Mouse (Mus musculus) gastrocnemius, adult 2 months (tissue): ENCODE results near the gene Ptprf. TPM values are rescaled to one million over a fixed set of nuclear protein-coding genes. Genes with fewer than 3 reads are reported as not detected.

Source experiments
- DNase-seq: peaks from one replicate; pipeline ENCODE4 v3.0.0; 2022
- H3K27ac ChIP-seq: fragments of 200-600 bp; 2 replicates; pipeline ENCODE4 v1.8.1; 2022; ENCODE audit warnings: mild to moderate bottlenecking
- H3K4me3 ChIP-seq: fragments of 200-600 bp; 2 replicates; pipeline ENCODE4 v1.8.1; 2022; ENCODE audit warnings: mild to moderate bottlenecking, moderate library complexity
- CTCF ChIP-seq: fragments of 200-600 bp; IDR thresholded peaks from 2 replicates; pipeline ENCODE4 v1.8.1; 2022; ENCODE audit warnings: antibody characterized with exemption, mild to moderate bottlenecking, moderate library complexity
- intact Hi-C: fragments of 180-260 bp; cut with DNase I; formaldehyde crosslinking; loops from one replicate; pipeline ENCODE4 v1.15.1; 2025
- long read RNA-seq, 2 experiments: library from polyadenylated mRNA; stranded (forward); transcript quantifications; one replicate each; pipeline ENCODE4 v2.0.0; 2021
- total RNA-seq, 2 experiments: library from RNA; stranded (reverse); gene quantifications; 2 replicates each; pipeline ENCODE4 v1.2.3; 2021

The Ptprf gene
- total RNA-seq: 1 to 10 TPM; 1.5 to 2.5 TPM
- long read RNA-seq, experiment 1, full-length matches to known transcripts: 1 of 7 reads
- long read RNA-seq, experiment 1, partial matches to known transcripts: 2 of 7 reads
- long read RNA-seq, experiment 1, other reads (novel, unspliced or antisense): 4 of 7 reads
- long read RNA-seq, experiment 2, partial matches to known transcripts: 1 of 1 reads
- long read RNA-seq, experiment 2, other reads (novel, unspliced or antisense): 0 of 1 reads

- Histone ChIP-seq H3K27ac (peak within 1 kb of the TSS; percentile 68), H3K4me3 (peak within 1 kb of the TSS; percentile 81)
- TF ChIP-seq CTCF: no peak
- intact Hi-C loops: loop anchor here (10.0 kb wide), 2 partner anchors 366 to 466 kb away; partner anchors contain the start of gene Artn
- peak; percentile 80 for DNase-seq
These were observed at the start of gene Ptprf for GRCm38 (mm10) chr4:118291231-118291630. Gene Ptprf (minus strand): TSS chr4:118291405.

GRCm38 (mm10) chr4:118336658-118337057 is 45.5 kb upstream of the Ptprf start:
- intact Hi-C loops: no loop called here
- no peak overlapping the region for H3K27ac ChIP-seq
- peak; percentile 48 for TF ChIP-seq CTCF
- peak; percentile 45 for DNase-seq
- H3K4me3 ChIP-seq: no peak overlapping the region

DNA sequence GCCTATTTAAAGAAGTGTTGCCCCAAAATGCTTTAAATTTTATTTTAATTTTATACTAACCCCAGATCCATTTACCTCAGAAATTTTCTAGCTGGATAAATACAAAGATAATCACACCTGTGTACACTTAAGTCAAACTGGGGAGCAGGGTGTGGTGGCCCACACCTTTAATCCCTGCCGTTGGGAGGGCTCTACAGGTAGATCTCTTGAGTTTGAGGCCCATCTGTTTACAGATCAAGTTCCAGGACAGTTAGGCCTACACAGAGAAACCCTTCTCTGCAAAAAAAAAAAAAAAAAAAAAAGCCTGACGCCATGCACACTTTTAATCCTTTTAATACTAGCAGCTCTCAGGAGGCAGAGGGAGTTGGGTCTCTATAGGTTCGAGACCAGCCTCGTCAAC is 44.8 kb upstream of the Ptprf start:
- no peak for TF ChIP-seq CTCF
- H3K27ac ChIP-seq: no peak overlapping the region
- intact Hi-C loops: no loop called here
- H3K4me3 ChIP-seq: no peak overlapping the region
- DNase-seq: no peak

GRCm38 (mm10) chr4:118331777-118332176 is 40.6 kb upstream of the Ptprf start:
- intact Hi-C loops: no loop called here
- H3K4me3 ChIP-seq: no peak overlapping the region
- DNase-seq: no peak
- no peak overlapping the region for H3K27ac ChIP-seq
- no peak for TF ChIP-seq CTCF

DNA sequence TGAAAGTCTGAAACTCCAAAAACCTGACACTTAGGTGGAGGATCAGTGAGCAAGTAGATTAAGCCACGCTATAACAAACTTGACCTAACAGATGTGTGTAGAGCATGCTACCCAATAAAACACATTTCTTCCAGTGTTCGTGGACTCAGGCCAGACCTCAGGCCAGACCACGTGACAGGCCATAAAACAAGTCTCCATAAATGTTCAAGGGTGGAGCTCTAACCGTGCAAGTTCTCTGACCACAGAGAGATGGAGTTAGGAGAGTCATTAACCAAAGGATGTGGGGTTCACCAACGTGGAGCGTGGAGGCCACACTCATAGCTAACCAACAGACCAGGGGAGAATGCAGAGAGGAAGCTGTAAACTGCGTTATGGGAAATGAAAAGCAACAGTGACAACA is 35.3 kb upstream of the Ptprf start:
- DNase-seq: no peak
- no peak for TF ChIP-seq CTCF
- H3K27ac ChIP-seq: no peak overlapping the region
- H3K4me3 ChIP-seq: no peak overlapping the region
- intact Hi-C loops: no loop called here

- no peak for DNase-seq
- TF ChIP-seq CTCF: no peak
- no peak overlapping the region for H3K4me3 ChIP-seq
- no peak overlapping the region for H3K27ac ChIP-seq
- intact Hi-C loops: no loop called here
These were observed 29.4 kb upstream of the Ptprf start for GRCm38 (mm10) chr4:118320636-118321035.

DNA sequence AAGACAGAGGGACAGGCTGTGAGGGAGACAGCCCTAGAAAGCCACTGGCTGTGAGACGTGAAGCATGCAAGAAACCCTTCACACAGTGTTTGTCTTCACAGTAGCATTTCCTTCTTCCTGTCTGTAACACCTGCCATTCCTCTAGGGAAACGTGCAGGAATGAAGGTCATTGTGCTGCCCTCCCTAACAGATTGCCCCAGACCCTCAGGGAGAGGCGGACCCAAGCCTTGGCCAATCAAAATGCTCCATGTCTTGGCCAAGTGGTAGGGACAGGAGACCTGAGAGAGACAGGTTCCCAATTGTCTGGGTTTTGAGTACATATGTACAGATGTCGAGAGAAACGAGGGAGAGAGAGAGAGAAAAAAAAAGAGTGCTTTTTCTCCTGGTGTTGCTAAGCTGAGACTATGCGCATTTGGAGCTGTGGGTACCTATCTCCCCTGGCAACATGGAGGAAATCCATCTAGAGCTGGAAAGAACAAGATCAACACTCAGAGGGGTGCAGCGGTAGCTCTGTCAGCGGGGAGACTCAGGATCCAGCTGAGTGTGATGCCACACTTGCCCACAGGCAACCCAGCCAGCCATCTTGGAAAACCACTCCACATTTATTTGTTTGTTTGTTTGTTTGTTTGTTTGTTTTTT is 28.6 kb upstream of the Ptprf start:
- Histone ChIP-seq H3K4me3 (no peak overlapping the region), H3K27ac (no peak overlapping the region)
- no peak for TF ChIP-seq CTCF
- intact Hi-C loops: no loop called here
- no peak for DNase-seq

DNA sequence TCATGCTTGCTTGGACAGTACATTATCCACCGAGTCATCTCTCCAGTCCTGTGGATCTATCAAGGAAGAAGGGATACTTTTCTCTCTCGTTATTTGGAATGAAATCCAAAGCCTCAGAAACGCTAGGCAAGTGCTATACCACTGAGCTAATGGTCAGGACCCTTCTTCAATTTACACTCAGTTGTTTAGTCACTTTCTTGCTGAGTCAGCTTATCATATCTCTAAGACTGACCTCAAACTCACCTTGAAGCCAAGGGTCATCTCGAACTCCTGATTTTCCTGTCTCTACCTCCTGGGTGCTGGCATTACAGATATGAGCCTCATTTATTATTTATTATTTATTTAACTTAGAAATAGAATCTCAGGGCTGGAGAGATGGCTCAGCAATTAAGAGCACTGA is 25.5 kb upstream of the Ptprf start:
- Histone ChIP-seq H3K27ac (no peak overlapping the region), H3K4me3 (no peak overlapping the region)
- TF ChIP-seq CTCF: no peak
- intact Hi-C loops: no loop called here
- no peak for DNase-seq

DNA sequence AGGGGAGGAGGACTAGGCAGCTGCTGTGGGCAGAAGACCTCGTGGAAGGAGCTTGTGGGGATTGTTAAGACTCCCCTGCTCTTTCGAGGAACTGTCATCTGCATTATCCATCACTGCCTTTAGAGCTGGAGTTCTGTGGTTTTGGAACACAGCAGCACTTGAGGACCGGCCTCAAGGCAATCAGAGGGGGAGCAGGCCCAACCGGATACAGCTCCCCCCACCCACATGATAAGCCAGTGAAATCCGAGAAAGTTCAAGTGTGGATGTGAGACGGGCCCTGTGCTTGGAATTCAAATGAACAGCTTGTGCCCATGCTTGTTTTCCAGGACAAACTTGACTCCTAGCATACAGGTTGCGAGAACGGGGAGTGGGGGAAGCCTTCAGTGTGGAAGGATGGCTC is 24.1 kb upstream of the Ptprf start:
- Histone ChIP-seq H3K4me3 (no peak overlapping the region), H3K27ac (no peak overlapping the region)
- TF ChIP-seq CTCF: no peak
- no peak for DNase-seq
- intact Hi-C loops: no loop called here

GRCm38 (mm10) chr4:118310461-118310860 is 19.3 kb upstream of the Ptprf start:
- TF ChIP-seq CTCF: no peak
- intact Hi-C loops: no loop called here
- DNase-seq: no peak
- H3K4me3 ChIP-seq: no peak overlapping the region
- H3K27ac ChIP-seq: no peak overlapping the region

GRCm38 (mm10) chr4:118307533-118308263 is 16.5 kb upstream of the Ptprf start:
- intact Hi-C loops: no loop called here
- no peak for DNase-seq
- Histone ChIP-seq H3K27ac (no peak overlapping the region), H3K4me3 (no peak overlapping the region)
- TF ChIP-seq CTCF: no peak

DNA sequence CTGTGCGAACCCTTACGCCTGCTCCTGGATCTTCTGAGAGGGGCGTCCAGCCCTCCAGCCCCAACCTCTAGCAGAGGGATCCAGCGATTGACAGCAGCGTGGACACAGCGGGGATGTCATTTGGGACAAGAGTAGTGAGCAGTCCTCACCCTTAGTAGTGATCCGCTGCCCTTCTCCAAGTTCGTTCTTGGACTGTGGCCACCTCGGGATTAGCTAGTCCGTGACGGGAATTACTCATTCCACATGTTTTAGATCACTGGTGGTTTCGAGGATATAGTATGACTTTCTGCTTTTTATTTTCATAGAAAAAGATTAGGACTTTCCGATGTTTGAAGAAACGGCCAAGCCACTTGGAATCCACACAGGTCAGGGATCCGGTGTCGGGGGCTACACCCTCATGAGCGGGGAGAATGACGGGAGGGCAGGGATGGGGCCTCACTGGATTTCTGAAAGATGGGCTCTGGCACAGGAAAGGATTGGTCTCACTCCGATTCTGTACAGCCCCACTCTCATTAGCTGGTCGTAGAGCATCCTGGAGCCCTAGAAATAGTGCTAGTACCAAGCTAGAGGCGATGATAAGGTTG is 15.0 kb upstream of the Ptprf start:
- intact Hi-C loops: no loop called here
- H3K27ac ChIP-seq: no peak overlapping the region
- no peak overlapping the region for H3K4me3 ChIP-seq
- no peak for TF ChIP-seq CTCF
- DNase-seq: peak; percentile 41

DNA sequence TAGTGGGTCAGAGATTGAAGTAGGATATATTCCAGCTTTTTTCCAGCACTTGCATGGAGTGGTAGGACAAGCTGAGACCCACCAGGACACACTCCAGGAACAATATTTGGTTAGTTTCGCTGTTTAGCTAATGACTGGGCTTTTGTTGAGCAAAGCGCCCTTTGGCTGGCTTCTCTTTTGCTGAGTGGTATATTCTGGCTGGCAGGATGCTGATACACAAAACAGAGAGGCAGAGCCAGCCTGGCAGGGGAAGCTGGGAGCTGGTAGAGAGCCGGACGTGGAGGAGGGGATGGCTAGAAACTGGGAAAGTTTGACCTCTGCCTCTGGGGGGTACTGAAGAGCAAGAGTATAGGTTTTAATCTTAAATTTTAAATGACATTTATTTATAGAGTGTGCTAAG is 13.8 kb upstream of the Ptprf start:
- intact Hi-C loops: no loop called here
- Histone ChIP-seq H3K27ac (no peak overlapping the region), H3K4me3 (no peak overlapping the region)
- DNase-seq: no peak
- no peak for TF ChIP-seq CTCF
